Mouse (Mus musculus): ENCODE measurements around the gene March6.

The March6 gene

DNA sequence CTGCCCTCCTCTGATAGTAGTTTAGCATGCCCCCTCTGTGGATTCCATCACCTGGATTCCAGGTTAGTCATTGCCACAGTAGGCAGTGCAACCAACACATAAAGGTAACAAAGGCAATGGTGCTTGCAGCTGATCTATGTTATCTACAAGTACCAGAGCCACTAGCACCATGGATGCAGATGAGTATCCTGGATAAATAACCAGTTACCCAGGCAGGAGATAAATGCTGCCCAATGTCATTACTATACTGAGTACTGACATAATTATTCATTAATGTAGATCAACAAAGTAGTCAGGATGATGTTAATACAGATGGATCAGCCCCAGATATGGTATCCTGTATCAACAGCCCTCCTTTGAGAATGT is 19.5 kb downstream of the March6 start:
- DNase-seq (ENCODE audit: low spot score): no peak

DNA sequence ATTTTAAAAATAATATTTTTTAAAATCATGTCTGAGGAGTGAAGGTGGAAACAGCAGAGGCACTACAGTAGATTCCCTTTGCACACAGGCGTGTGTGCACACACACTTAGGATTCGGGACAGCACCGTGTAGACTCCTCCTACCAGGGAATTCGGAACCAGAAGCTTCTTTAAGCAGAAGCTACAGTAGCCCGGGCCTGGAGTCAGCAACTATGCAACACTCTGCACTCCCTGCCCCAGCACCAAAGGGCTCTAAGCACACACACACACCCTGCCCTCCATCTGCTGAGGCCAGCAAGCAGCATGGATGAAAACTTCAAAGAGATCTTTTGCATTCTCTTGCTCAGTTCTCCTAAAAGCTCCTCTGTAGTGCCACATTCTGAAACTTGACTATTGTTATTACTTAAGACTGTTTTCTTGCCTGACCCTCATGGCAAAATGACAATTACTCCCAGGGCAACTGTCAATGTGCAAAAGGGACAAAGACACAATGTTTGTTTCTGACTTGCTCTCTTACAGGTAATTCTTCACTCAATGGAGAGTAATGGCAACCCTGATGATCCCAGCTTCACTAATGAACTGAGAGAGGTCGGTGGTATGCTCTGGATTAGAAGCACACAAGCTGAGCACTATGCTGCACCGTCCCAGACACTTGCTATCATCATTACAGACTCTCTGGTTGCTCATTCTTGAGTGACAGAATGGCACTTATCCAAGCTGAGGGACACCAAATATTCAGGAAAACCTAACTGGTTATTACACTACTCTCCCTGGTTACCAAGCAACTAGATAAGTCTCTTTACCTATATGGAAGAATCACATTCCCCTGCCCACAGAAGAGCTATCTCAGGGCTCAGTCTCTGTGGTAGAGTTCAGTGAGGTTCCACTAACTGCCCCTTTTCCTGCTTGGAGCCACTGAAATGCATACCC is 20.1 kb downstream of the March6 start:
- no peak for DNase-seq (ENCODE audit: low spot score)

DNA sequence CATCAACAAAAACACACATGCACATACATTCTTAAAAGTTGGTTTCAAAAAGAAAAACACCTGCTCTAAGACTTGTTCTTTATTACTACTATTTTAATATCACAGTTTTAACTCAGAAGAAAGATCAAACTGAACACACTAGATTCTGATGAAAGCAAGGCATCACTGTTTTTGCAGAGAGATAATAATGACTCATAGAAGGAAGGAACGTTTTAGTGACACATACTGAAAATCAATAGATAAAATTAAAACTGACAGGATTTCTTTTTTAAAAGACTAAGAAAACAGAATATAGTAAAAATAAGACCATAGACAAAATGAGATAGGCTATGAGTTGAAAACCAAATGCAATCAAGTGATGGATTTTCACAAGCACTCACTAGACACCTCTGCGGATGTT is 25.8 kb downstream of the March6 start:
- no peak for DNase-seq (ENCODE audit: low spot score)

DNA sequence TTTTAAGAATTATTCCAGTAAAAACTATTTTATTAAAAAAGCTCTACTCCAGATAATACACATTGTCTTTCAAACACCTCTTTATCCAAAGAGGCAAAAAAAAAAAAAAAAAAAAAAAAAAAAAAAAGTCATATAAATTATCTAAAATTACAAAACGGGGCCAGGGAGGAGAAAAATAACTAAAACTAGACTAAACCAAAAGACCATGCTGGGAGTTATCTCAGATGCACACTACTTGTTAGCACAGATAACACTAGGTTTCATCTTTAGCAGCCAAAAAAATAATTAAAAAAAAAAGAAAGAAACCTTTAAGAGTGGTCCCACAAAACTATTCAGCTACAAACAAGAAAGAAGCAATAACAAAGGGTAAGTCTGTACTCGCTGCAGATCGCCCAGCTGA is 27.4 kb downstream of the March6 start:
- no peak for DNase-seq (ENCODE audit: low spot score)

DNA sequence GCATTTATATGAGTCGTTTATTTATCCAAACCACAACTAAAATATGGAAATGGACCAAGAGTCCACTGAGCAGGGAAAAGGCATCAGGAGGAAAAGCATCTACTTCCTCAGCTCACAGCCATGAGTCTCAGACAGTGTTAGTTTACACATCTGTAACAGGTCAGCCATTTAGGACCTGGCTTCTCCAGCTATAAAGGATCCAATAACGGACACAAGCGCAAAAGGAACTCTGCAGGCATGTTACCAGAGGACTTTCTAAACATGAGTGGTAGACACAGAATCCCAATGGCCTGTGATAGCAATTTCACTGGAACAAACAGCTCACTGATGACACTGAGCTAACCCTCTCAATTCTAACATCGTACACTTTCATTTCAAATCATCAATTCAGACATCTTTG is 27.9 kb downstream of the March6 start:
- no peak for DNase-seq (ENCODE audit: low spot score)

DNA sequence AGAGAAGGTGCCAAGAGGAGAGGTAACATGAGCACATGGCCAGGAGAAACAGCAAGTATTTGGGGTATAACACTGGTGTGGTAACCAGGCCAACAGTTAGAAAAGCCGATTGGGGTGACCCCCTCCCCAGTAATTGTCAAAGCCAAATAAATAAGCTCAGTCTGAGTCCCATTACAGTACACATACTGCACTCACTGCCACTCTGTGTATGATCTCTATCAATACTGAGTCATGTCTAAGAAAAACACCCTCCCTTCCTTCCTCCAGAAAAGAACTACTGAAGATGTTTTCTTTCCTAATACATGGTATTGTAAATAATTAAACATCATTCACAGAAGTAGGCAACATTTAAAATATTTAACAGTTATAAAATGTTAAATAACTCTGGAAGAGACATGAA is 28.5 kb downstream of the March6 start:
- no peak for DNase-seq (ENCODE audit: low spot score)

DNA sequence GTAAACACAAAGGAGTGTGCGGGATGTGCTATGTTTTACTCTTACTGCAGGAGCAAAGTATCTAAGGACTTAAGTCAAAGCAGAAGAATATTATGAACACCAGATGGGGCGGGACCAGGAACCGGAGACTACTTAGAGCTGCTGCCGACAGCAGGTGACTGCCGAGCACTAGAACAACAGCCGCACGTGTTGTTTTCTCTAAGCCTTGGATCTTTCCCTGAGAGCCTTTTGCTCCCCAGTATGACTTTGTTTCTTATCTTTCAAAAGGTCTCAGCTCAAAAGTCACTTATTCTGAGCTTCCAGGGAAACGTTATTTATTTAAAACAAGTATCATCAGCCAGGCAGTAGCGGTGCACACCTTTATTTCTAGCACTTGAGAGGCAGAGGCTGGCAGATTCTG is 36.0 kb downstream of the March6 start:
- DNase-seq (ENCODE audit: low spot score): no peak

DNA sequence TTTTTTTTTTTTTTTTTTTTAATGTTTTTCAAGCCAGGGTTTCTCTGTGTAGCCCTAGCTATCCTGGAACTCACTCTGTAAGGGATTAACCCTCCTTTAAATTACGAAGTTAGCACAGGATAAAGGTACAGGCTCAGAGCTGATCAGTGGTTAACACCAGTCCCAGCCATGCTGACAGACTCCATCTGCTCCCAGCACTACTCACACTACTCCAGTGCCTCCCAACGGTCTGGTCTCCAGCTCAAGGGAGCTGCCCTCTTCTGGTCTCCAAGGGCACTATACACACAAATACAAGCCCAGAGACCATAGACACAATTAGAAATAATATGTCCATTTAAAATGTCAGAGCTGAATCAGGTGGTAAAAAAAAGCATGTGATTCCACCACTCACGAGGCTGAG is 36.5 kb downstream of the March6 start:
- DNase-seq (ENCODE audit: low spot score): no peak

DNA sequence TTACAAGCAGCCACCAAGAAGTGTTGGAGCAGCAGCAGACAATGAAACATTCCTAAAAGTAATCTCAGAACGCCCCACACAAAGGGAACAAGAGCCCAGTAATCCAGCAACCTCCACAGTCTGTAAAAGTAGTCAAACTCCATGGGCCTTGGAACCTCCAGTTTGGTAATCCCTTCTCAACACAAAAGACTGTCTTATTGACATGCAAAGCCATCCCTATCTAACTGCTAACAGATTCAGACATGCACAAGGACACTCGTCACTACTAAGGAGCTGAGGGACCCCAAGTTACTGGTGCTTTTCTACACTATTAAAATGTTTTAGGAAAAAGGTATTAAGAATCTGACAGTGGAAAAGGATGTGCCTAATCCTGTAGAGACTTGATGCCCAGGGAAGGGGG is 43.4 kb downstream of the March6 start:
- DNase-seq (ENCODE audit: low spot score): no peak

DNA sequence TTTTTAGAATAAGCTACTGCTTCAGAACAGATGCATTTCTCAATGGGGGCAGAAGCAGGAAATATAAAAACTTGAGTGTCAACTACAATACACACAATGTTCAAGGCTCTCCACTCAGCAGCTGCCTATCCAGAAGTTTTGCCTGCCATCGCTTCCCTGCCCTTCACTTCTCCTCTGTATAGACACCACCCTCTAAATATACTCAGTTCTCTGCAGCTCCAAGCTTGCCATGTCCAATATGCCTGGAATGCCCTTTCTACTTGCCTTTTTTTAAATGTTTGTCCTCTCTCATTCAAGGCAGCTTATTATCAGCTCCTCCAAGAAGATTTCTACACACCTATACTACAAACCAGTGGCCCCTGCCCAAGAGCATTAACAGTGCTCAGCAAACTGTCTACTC is 54.2 kb downstream of the March6 start:
- no peak for DNase-seq (ENCODE audit: low spot score)

DNA sequence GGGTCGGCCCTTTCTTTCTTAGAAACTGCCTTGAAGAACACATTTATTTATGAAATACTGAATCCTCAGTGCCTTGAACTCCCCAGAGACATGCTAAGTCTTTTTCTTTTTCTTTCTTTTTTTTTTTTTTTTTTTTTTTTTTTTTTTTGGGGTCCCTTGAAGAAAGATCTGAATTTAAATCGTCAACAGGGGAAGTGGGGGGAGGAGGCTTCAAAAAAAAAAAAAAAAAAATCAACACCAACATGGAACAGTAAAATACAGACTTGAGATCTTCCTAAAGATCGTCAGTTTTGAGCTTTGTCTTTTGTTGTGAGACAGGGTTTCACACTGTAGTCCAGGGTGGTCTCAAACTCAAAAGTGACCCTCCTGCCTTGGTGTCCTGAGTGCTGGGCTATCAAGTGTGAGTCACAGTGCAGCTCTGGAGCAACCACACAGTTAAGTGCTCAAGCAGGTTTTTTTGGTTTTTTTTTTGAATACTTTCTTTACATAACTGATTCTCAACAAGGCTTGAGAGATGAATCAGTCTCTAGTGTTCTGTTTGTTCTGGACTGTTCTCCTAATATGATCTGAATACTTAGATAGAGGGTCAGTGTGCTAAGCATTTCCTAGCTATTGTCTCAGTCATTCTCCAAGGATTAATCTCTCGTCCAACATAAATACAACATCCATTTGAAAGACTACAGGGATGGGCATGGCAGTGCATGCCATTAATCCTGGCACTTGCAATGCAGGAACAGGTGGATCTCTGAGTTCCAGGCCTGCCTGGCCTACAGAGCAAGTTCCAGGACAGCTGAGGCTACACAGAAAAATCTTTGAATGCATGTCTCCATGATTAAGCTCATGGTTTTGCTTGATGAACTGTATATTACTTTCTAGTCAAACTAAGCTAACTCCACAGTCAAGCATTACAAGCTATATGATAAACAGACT is 57.9 kb downstream of the March6 start:
- no peak for DNase-seq (ENCODE audit: low spot score)

DNA sequence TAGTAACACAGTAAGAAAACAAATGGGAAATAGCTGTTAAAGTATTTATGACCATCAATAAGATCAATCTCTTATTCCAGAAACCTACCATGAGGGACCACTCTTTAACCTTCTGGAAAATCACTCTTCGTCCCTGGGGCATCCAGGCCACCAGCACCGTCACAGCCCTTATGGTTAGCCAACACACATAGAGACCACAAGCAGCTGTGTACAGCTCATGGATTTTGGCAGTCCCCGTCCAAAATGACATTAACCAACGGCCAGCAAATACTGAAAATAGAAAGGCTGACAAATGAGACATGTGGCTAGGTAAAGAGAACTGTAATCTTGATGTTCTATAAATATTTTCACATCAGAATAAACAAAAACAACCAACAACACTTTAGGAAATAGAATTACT is 59.3 kb downstream of the March6 start:
- no peak for DNase-seq (ENCODE audit: low spot score)

DNA sequence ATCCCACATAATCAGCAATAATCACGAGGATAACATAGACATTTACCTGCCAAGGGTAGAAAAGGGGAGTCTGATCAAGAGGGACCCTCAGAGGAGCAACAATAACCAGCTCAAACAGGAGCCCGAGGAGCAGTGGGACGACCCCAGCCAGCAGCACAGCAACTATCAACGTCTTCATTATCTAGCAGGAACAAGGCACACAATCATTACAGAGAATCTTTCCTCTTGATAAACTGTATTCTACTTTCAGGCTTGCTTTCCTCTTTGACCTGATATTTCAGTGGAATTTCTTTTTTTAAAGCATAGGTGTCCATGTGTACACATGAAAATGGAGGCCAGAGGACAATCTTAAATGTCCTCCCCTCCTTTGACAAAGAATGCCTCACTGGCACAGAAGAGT is 61.4 kb downstream of the March6 start:
- no peak for DNase-seq (ENCODE audit: low spot score)

DNA sequence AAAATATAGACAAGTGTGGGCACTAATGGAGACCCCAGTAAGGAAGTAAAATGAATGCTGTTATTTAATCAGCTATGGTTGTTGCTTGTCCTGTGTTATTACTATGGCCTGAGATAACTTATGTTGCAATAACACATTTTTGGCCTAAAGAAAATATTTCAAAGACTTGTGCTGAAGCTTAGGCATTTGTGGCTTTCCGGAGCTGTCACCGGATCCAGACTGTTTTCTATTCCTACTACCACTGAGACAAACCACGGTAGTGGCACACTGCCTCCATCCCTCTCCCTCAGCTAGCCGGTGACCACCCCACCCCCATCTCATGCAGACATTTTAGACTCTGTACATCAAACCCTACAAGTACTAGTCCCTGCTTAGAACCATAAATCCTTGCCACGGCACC is 62.0 kb downstream of the March6 start:
- DNase-seq (ENCODE audit: low spot score): no peak

DNA sequence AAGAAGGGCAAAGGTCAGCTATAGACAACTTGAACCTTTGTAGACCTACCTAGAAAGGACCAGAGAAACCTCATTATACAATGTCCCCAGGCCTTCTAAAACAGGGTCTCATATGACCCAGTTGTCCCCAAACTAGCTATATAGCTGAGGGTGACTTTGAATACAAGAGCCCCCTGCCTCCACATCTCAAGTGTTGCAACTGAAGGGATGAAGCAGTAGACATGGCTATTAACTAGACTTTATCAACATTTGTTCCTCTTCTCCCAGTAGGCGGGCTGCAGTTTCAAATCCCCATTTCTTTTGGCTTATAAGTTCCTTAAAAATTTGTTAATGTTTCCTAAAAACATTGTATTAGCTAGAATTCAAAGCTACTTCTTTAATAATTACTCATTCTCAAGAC is 64.1 kb downstream of the March6 start:
- DNase-seq (ENCODE audit: low spot score): no peak

DNA sequence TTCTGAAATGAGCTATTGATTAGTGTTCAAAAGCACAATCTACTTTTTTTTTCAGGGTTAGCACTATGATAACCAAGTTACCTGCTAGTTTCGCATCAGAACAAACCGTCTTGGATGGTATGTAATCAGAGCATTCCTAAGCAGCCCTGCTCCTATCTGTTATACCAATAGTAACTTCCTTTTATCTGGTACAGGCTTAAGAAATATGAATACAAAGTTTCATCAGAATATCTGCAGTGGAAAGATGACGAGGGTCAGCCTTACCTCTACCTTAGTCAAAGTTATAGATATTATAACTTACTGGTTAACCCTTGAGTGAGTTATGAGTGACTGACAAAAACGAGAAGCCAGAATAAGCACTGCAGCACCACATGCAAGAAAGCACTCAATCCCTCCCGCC is 64.6 kb downstream of the March6 start:
- DNase-seq (ENCODE audit: low spot score): no peak

DNA sequence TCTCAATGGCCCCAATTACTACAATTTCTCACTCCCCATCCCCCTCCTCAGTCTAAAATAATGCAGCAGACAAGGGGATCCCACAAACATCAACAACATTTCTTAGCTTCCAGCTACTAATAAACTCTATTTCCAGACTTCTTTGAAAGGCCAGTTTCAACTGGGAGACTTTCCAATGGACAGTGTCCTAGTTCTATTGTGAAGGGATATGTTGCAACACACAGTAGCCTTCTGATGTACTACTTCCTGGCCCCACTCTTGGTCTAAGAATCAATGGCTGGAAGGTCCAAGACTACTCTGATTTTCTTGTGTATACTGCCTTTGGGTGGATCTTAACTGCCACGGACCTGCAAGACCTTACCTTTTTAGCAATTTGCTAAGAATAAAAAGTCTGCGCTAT is 65.0 kb downstream of the March6 start:
- DNase-seq (ENCODE audit: low spot score): no peak

DNA sequence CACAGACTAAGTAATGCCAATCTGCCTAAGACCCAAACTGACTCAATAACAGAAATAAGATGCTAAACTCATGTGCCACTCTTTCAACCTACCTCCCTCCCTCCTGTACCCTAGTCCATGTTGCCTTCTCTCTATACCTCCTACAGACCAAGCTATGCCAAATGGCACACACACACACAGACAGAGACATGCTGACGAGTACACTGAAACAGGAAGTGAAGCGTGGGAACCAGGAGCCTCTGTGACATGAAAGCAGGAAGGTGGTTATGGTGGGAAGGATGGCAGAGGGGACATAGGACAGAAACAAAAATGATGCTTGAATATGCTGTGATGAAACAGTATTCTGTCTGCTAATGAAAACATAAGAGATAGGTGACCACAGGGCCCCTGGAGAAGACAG is 70.3 kb downstream of the March6 start:
- DNase-seq (ENCODE audit: low spot score): no peak

DNA sequence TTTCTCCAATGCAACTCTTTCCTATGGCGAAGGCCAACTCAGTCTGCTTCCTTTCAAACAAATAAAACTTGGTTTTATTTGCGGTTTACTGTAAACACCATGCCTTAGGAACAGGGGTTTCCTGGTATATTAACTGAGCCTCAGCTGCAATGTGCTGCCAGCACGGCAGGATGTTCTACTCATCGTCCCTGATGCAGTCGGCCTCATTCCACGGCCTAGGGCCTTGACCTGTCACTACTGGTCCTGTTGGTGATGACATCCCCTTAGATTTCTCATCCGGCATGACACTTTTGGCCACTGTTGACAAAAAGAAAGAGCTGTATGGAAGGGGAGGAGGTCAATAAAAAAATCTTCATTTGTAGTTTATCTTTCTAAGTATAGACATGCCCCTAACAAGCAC is 72.8 kb downstream of the March6 start:
- no peak for DNase-seq (ENCODE audit: low spot score)

DNA sequence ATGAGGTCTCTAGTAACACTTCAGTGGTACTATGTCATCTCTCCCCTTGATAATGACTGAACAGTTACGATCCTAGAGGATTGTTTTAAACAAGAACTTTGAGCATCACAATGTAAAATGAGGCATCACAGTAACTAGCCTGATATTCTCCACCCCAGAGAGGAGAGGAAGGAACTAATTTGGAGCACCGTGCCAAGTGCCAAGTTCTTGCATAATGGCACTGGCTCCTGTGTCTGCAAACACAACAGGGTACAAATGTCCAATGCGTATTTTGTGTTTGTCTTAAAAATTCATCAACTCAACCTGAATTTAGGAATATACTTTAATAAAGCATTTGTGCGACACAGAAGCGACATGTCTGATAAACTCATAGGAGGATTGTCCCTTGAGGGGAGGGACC is 74.5 kb downstream of the March6 start:
- DNase-seq (ENCODE audit: low spot score): no peak

DNA sequence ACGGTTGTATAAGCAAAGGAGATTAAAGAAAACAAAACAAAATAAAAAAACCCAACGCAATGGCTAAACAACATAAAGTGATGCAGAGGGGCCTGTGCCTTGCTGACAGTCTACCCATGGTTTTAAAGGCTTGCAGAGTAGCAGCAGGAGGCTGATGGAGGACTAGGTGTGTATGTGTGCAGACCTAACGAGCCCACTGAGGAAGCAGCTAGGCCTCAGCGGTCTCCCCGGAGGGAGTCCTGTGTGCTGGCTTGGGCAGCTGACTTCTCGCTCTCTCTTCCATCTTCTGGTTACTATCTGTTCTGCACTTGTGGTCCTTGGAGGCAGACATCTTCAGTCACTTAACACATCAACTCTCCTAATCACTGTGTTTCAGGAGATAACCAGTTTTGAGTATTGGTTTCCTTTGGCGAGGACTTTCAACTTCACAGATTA is 76.0 kb downstream of the March6 start:
- DNase-seq (ENCODE audit: low spot score): no peak

DNA sequence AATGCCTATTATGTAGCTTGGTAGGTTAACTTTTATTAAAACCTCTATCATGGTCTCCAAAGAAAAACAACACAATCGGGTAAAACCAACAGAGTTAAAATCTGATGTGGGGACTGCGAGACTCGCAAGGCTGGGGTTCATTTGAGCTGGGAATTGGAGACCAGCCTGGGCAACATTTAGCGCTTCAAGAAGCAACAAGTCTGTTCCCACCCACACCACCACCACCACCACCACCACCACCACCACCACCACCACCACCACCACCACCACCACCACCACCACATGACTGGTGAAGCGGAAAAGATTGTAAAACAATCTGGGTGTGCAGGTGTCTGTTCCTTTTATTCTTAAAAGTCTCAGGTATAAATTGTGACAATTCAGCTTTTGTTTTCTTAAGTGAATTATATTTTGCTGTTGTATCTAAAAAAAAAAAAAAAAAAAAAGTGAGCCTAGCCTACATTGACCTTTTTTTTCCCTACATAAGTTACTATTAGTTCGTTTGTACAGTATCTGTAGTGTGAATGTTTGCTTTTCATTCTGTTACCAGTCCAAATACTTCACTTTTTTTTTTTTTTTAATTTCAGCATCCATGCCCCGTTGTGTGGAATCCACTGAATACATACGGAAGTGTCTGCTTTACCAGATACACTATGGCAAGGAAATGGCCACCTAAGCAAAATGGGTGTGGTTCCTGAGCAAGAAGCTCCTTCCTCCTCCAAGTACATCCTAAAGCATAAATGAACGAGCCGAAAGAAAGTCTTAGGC is 76.6 kb downstream of the March6 start:
- DNase-seq (ENCODE audit: low spot score): no peak

All from spleen, adult 12 weeks (tissue).